Mouse (Mus musculus) ES-Bruce4 (cell line): ENCODE results near the gene Zfp61.

Experiments used
- CTCF ChIP-seq: IDR thresholded peaks from one replicate; pipeline ENCODE4 v1.8.1; 2011; ENCODE audit warnings: low read depth, low read length
- EP300 ChIP-seq: IDR thresholded peaks from 2 replicates; pipeline ENCODE4 v1.6.1; 2011; ENCODE audit warnings: low read depth, low read length; ENCODE audit not compliant: insufficient read depth
- POLR2A ChIP-seq: IDR thresholded peaks from one replicate; pipeline ENCODE4 v1.8.1; 2011; ENCODE audit warnings: low read length; ENCODE audit not compliant: insufficient read depth

DNA sequence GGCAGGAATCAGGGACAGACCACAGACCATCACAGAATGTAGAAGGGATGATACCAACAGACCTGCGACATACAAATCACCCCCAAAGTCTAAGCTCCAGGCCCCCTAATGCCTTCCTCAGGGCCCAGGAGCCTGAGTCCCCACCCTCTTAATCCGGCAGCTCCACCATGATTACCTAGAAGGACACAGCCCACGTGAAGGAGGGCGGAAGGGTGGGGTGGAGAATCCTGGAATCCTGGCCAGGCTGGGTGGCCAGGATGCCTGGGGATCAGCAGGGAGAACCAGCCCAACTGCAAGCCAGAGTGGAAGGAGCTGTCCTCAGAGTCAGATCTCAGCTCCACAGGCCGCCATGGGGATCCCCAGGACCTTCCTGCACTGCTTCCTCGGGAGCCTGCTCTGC lies 47.9 kb upstream of the Zfp61 start, which contains the start of gene Lypd5:
- TF ChIP-seq CTCF, result no peak
- no peak for TF ChIP-seq POLR2A
- no peak for TF ChIP-seq EP300
